Mouse (Mus musculus) thymus, adult 2 months (tissue): Measurements from ENCODE around the gene Capn7. TPM values are rescaled to one million over a fixed set of nuclear protein-coding genes. Genes with fewer than 3 reads are reported as not detected.

ENCODE experiments used
- DNase-seq: peaks from one replicate; pipeline ENCODE4 v3.0.0; 2021
- H3K27ac ChIP-seq: fragments of 200-500 bp; 2 replicates; pipeline ENCODE4 v1.5.1; 2012; ENCODE audit warnings: low read length, control low read depth; ENCODE audit not compliant: control insufficient read depth, insufficient read depth
- H3K27me3 ChIP-seq: fragments of 200-500 bp; 2 replicates; pipeline ENCODE4 v1.6.1; 2012; ENCODE audit warnings: mild to moderate bottlenecking, low read length, moderate library complexity, mixed read lengths; ENCODE audit not compliant: control insufficient read depth, insufficient read depth
- H3K36me3 ChIP-seq: fragments of 200-500 bp; 2 replicates; pipeline ENCODE4 v1.6.1; 2012; ENCODE audit warnings: mild to moderate bottlenecking, low read length, moderate library complexity; ENCODE audit not compliant: control insufficient read depth, insufficient read depth
- H3K4me1 ChIP-seq: fragments of 200-500 bp; replicated peaks from 2 replicates; pipeline ENCODE4 v1.6.1; 2012; ENCODE audit warnings: low read length; ENCODE audit not compliant: control insufficient read depth, insufficient read depth
- H3K4me3 ChIP-seq: fragments of 200-500 bp; 2 replicates; pipeline ENCODE4 v1.5.1; 2012; ENCODE audit warnings: mild to moderate bottlenecking, low read length, control low read depth, moderate library complexity; ENCODE audit not compliant: control insufficient read depth, insufficient read depth
- CTCF ChIP-seq: fragments of 200-500 bp; IDR thresholded peaks from 2 replicates; pipeline ENCODE4 v1.5.1; 2012; ENCODE audit warnings: mild to moderate bottlenecking, control low read depth, low read length, moderate library complexity, borderline replicate concordance; ENCODE audit not compliant: control insufficient read depth, poor library complexity, insufficient read depth; ENCODE audit errors: extremely low read depth
- POLR2A ChIP-seq: fragments of 200-500 bp; IDR thresholded peaks from 2 replicates; pipeline ENCODE4 v1.6.1; 2012; ENCODE audit warnings: mild to moderate bottlenecking, low read length, control low read depth, moderate library complexity; ENCODE audit not compliant: control insufficient read depth, poor library complexity, insufficient read depth; ENCODE audit errors: extremely low read depth
- WGBS: fragments of 180-500 bp; shearing (Covaris S2); methylation state at CpG from one replicate; pipeline ENCODE4 v1.1.7; 2018; 5-methylcytosine and 5-hydroxymethylcytosine counted together
- polyA plus RNA-seq: library from polyadenylated mRNA; depleted of rRNA; stranded (reverse); fragments of >200 nt; gene quantifications from 2 replicates; pipeline ENCODE4 v1.2.3, GENCODE M21; 2012; rRNA removed

Gene Capn7
- polyA plus RNA-seq, 1 experiment: 24.2 TPM

DNA sequence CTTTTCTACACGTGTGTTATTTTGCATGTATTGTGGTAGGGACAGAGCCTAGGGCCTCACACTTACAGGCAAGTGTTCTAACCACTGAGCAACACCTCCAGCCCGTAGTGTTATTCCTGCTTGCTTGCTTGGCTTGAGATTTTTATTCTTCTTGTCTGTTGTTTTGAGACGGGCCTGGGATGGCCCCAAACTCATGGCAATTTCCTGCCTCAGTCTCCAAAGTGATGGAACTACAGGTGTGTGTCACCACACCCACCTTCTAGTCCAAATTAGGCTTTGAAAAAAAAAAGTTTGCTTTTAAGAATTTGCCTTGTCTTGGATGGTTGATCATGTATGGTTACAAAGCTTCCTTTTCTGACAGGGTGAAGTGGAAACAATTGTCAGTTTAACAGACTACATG lies 80.0 kb downstream of the Capn7 start:
- Histone ChIP-seq H3K27me3 (no peaks in the 10 kb centered on the region), H3K27ac (no peak overlapping the region), H3K4me1 (peaks cover 38% of the 10 kb centered on the region), H3K4me3 (no peak overlapping the region), H3K36me3 (no peaks in the 10 kb centered on the region)
- no peak for DNase-seq
- WGBS: 77% methylated on average over 3 of the region's 3 CpGs
- TF ChIP-seq POLR2A (no peak), CTCF (no peak)

GRCm38 (mm10) chr14:31416835-31417549 lies 80.6 kb downstream of the Capn7 start:
- no peak for DNase-seq
- no peak overlapping the region for H3K27ac ChIP-seq
- no peaks in the 10 kb centered on the region for H3K27me3 ChIP-seq
- 92% methylated on average over 16 of the region's 16 CpGs for WGBS
- H3K36me3 ChIP-seq: no peaks in the 10 kb centered on the region
- no peak for TF ChIP-seq CTCF
- peaks cover 38% of the 10 kb centered on the region for H3K4me1 ChIP-seq
- no peak overlapping the region for H3K4me3 ChIP-seq

DNA sequence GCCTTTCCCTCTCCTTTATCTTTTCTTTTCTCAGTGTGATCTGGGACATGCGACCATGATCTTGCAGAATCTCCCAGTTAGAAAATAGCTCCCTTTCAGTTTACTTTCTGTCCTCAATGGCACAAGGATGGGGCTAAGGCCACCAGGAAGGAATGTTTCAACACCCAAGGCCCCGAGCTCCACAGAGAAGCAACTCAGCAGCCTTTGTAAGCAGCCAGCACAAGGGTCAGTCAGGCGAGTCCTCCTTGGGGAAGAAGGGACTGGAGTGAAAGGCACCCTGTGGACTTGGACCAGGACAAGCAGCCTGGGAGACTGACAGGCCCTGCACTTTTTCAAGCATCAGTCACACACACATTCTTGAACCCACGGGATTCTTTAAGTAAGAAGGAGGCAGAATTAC lies 82.8 kb downstream of the Capn7 start:
- DNase-seq: no peak
- Histone ChIP-seq H3K27me3 (no peaks in the 10 kb centered on the region), H3K4me1 (peaks cover 30% of the 10 kb centered on the region), H3K36me3 (no peaks in the 10 kb centered on the region), H3K27ac (no peak overlapping the region), H3K4me3 (no peak overlapping the region)
- TF ChIP-seq POLR2A (no peak), CTCF (no peak)
- 87% methylated on average over 4 of the region's 4 CpGs for WGBS

GRCm38 (mm10) chr14:31420135-31420534 lies 83.7 kb downstream of the Capn7 start:
- Histone ChIP-seq H3K36me3 (no peaks in the 10 kb centered on the region), H3K4me3 (no peak overlapping the region), H3K27ac (no peak overlapping the region), H3K4me1 (peaks cover 21% of the 10 kb centered on the region), H3K27me3 (no peaks in the 10 kb centered on the region)
- WGBS: 72% methylated on average over 8 of the region's 8 CpGs
- TF ChIP-seq CTCF (no peak), POLR2A (no peak)
- DNase-seq: no peak

DNA sequence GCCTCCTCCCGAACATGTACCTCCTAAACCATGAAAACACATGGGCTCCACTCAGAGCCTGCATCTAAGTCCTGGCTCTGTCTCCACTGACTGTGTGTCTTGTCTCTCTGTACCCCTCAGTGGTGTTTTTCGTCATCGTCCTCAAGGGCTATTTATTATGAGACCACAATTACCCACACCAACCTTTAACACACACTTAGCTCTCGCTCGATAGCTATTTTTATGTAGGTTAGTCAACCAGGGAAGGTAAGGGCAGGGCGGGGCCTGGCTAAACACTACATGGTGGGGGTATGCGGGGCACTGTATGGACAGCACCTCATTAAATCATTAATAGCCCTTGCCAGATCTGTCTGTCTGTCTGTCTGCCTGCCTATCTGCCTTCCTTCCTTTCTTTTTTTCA lies 84.1 kb downstream of the Capn7 start:
- Histone ChIP-seq H3K27ac (no peak overlapping the region), H3K36me3 (no peaks in the 10 kb centered on the region), H3K4me3 (no peak overlapping the region), H3K27me3 (no peaks in the 10 kb centered on the region), H3K4me1 (peaks cover 17% of the 10 kb centered on the region)
- 97% methylated on average over 7 of the region's 7 CpGs for WGBS
- DNase-seq: no peak
- TF ChIP-seq CTCF: no peak
- TF ChIP-seq POLR2A: no peak

- 92% methylated on average over 7 of the region's 7 CpGs for WGBS
- peaks cover 15% of the 10 kb centered on the region for H3K4me1 ChIP-seq
- H3K36me3 ChIP-seq: no peaks in the 10 kb centered on the region
- no peak for DNase-seq
- no peak overlapping the region for H3K4me3 ChIP-seq
- no peak for TF ChIP-seq CTCF
- TF ChIP-seq POLR2A: no peak
- no peak overlapping the region for H3K27ac ChIP-seq
- H3K27me3 ChIP-seq: no peaks in the 10 kb centered on the region
Measured at GRCm38 (mm10) chr14:31420985-31421384, 84.5 kb downstream of the Capn7 start.

Other genes starting within 250 kb of the Capn7 start
- 77.4 and 91.1 TPM in 2 replicates for gene Smim4, start 207.7 kb upstream of the Capn7 start, polyA plus RNA-seq
- 220 and 273 TPM in 2 replicates for gene Nt5dc2, start 205.6 kb upstream of the Capn7 start, polyA plus RNA-seq
- 17.2 and 26.7 TPM in 2 replicates for gene Stab1, start 168.0 kb upstream of the Capn7 start, polyA plus RNA-seq
- 4.2 and 103 TPM in 2 replicates for gene Tnnc1, start 128.3 kb upstream of the Capn7 start, polyA plus RNA-seq
- 569 and 585 TPM in 2 replicates for gene Nisch, start 119.7 kb upstream of the Capn7 start, polyA plus RNA-seq
- gene Sema3g, start 118.8 kb upstream of the Capn7 start, polyA plus RNA-seq: 1.9 and 2.4 TPM in 2 replicates
- gene Phf7, start 85.3 kb upstream of the Capn7 start, polyA plus RNA-seq: 7.4 and 8.0 TPM in 2 replicates
- 106 and 111 TPM in 2 replicates for gene Bap1, start 85.2 kb upstream of the Capn7 start, polyA plus RNA-seq
- 0.39 and 0.54 TPM in 2 replicates for gene Dnah1, start 12.7 kb upstream of the Capn7 start, polyA plus RNA-seq
- 10.5 and 10.7 TPM in 2 replicates for gene Sh3bp5, start 99.4 kb downstream of the Capn7 start, polyA plus RNA-seq
- 140 and 151 TPM in 2 replicates for gene Eaf1, start 157.8 kb downstream of the Capn7 start, polyA plus RNA-seq
- 26.4 and 28.8 TPM in 2 replicates for gene Mettl6, start 158.4 kb downstream of the Capn7 start, polyA plus RNA-seq